Mouse (Mus musculus) spleen, adult 2 months (tissue): ENCODE measurements around the gene Polrmt.

Experiments
- CTCF ChIP-seq: fragments of 200-500 bp; IDR thresholded peaks from 2 replicates; pipeline ENCODE4 v1.5.1; 2011; ENCODE audit warnings: mild to moderate bottlenecking, inconsistent platforms; ENCODE audit not compliant: insufficient read depth, insufficient read length, insufficient replicate concordance; ENCODE audit errors: extremely low read depth
- POLR2A ChIP-seq: fragments of 200-500 bp; IDR thresholded peaks from 2 replicates; pipeline ENCODE4 v1.6.1; 2011; ENCODE audit warnings: low read depth, low read length, inconsistent platforms

DNA sequence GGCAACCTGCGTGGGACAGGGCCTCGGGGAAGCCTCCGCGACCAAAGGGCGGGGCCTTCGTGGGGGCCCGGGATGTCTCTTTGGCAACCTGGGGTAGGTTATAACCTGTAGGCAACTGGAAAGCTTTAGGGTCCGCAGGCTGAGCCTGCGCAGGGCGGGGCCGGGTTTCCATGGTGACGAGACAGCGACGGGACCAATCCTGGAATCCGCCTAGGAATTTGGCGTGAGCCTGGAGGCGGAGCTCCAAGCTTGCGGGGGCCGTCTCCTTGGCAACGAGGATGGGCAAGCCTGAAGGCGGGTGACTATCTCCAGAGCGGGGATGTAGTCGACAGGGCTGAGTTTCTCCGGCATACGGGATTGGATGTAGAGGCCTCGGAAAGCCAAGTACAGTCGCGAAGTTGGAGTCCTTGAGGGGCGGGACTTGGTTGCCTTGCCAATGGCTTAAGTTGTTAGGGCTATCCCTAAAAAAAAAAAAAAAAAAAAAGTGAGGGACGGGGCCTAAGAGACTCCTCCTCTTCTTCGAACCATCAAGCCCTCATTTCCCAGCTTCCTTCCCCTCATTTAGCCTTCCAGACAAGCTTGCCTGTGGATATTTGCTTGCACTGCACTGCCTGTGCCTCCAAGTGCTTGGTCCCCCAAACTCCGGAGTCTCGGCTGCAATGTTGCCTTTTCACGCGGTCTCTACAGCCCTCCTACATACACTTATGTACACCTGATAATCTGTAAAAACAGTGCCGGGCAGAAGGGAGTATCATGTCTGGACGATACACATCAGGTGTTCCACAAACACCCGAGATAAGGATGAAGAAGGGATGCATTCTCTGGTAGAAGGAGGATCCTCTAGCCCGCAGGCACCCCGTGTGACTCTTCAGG lies 21.2 kb upstream of the Polrmt start:
- TF ChIP-seq POLR2A (no peak), CTCF (no peak)
